Mouse (Mus musculus) hindbrain, embryonic 12.5 days (tissue): Measurements from ENCODE around the gene Urm1. TPM values are rescaled to one million over a fixed set of nuclear protein-coding genes. Genes with fewer than 3 reads are reported as not detected.

Experiments
- ATAC-seq: fragments of 200-750 bp; cut with Nextera tagmentation; 2 replicates; pipeline ENCODE4 v1.8.0; 2017; ENCODE audit warnings: moderate TSS enrichment; ENCODE audit not compliant: low FRiP score
- H3K27ac ChIP-seq: fragments of 300-500 bp; sonication (generic); 2 replicates; pipeline ENCODE4 v1.5.1; 2016; ENCODE audit warnings: mild to moderate bottlenecking
- H3K27me3 ChIP-seq: fragments of 300-500 bp; sonication (generic); 2 replicates; pipeline ENCODE4 v1.6.1; 2016; ENCODE audit warnings: mild to moderate bottlenecking
- H3K36me3 ChIP-seq: fragments of 300-500 bp; sonication (generic); 2 replicates; pipeline ENCODE4 v1.6.1; 2016; ENCODE audit warnings: mild to moderate bottlenecking
- H3K4me1 ChIP-seq: fragments of 300-500 bp; sonication (generic); 2 replicates; pipeline ENCODE4 v1.6.1; 2016
- H3K4me2 ChIP-seq: fragments of 300-500 bp; sonication (generic); replicated peaks from 2 replicates; pipeline ENCODE4 v1.6.1; 2016; ENCODE audit warnings: mild to moderate bottlenecking
- H3K4me3 ChIP-seq: fragments of 300-500 bp; sonication (generic); 2 replicates; pipeline ENCODE4 v1.5.1; 2016; ENCODE audit warnings: mild to moderate bottlenecking
- H3K9ac ChIP-seq: fragments of 300-500 bp; sonication (generic); 2 replicates; pipeline ENCODE4 v1.6.1; 2016; ENCODE audit warnings: mild to moderate bottlenecking, moderate library complexity
- H3K9me3 ChIP-seq: fragments of 300-500 bp; sonication (generic); replicated peaks from 2 replicates; pipeline ENCODE4 v1.6.1; 2016; ENCODE audit warnings: mild to moderate bottlenecking
- WGBS: fragments of 180-500 bp; shearing (Covaris S2); methylation state at CpG from one replicate; pipeline ENCODE4 v1.1.7; 2016; 5-methylcytosine and 5-hydroxymethylcytosine counted together
- polyA plus RNA-seq: library from polyadenylated mRNA; unstranded; fragments of >200 nt; fragmentation: Nextera tagmentation; extraction: Ambion mirVana; gene quantifications from 2 replicates; pipeline ENCODE4 v1.2.1, GENCODE M21; 2016

Urm1 gene
- polyA plus RNA-seq, 1 experiment from 2014 or later = 19.5 TPM

DNA sequence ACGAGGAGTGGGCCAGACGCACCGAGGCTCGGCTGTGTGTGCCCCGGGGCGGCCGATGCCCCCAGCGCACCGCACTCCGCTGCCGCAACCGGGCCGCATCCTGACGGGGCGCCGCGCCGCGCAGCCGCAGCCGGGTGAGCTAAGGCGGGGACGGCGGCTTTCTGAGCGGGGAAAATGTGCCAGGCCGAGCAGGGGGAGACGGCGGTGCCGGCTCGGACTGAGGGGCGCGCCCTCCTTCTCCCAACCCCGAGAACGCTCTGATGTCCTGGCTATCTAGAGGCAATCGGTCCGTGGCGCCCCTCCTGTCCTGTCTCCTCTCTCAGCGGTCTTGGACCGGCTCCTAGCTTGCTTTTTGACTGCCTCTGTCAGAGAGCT, 17.1 kb upstream of the Urm1 start:
- Histone ChIP-seq H3K4me1 (peaks cover 14% of the 10 kb centered on the region), H3K4me3 (peak overlapping the region; percentile 85), H3K27ac (peak overlapping the region; percentile 91), H3K4me2 (peak overlapping the region; percentile 70), H3K36me3 (peaks cover 38% of the 10 kb centered on the region), H3K9me3 (no peaks in the 10 kb centered on the region), H3K9ac (peak overlapping the region; percentile 93), H3K27me3 (peaks cover 3% of the 10 kb centered on the region; the same call in 1 of the 2 replicates)
- no peak for ATAC-seq
- 0% methylated on average over 36 of the region's 39 CpGs for WGBS

DNA sequence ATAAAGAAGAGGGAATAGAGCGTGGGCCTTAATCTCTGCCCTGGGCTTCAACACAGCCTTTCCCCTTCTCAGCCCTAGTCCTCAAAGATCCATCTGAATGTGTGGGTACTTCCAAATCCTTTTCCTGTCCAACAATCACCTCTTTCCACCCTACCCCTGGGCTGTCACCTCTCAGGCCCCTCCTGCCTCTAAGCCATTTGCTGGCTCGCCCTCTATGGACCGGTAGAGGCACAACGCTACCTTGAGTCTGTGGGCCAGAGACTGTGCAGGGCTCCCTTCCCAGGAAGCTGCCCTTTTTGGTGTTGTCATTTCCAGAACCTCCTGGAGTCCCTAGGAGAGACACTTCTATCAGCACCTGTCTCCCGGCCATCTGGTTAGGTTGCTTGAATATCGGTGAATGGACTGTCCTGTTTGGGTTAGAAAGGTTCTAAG, 16.5 kb upstream of the Urm1 start:
- peaks cover 14% of the 10 kb centered on the region for H3K4me1 ChIP-seq
- peak overlapping the region; percentile 93 for H3K9ac ChIP-seq
- H3K27ac ChIP-seq = peak overlapping the region; percentile 91
- H3K27me3 ChIP-seq = peaks cover 3% of the 10 kb centered on the region; the same call in 1 of the 2 replicates
- no peak for ATAC-seq
- peaks cover 44% of the 10 kb centered on the region for H3K36me3 ChIP-seq
- H3K9me3 ChIP-seq = no peaks in the 10 kb centered on the region
- whole genome bisulfite sequencing = 25% methylated on average over 6 of the region's 6 CpGs
- peak overlapping the region; percentile 85 for H3K4me3 ChIP-seq
- peak overlapping the region; percentile 70 for H3K4me2 ChIP-seq

- Histone ChIP-seq H3K4me1 (peaks cover 26% of the 10 kb centered on the region), H3K27me3 (no peaks in the 10 kb centered on the region), H3K4me2 (no peak overlapping the region), H3K9me3 (no peaks in the 10 kb centered on the region), H3K9ac (no peak overlapping the region), H3K36me3 (peaks cover 60% of the 10 kb centered on the region), H3K27ac (no peak overlapping the region), H3K4me3 (no peak overlapping the region)
- no peak for ATAC-seq
- 83% methylated on average over 11 of the region's 11 CpGs for WGBS
These were observed 4.0 kb upstream of the Urm1 start for GRCm38 (mm10) chr2:29815678-29816371.

- H3K27ac ChIP-seq = peak overlapping the region; percentile 64; the same call in 1 of the 2 replicates
- 34% methylated on average over 8 of the region's 8 CpGs for WGBS
- peak overlapping the region; percentile 24; the same call in 1 of the 2 replicates for H3K4me2 ChIP-seq
- H3K4me3 ChIP-seq = no peak overlapping the region
- no peaks in the 10 kb centered on the region for H3K27me3 ChIP-seq
- peaks cover 28% of the 10 kb centered on the region for H3K4me1 ChIP-seq
- ATAC-seq = peak; percentile 46
- H3K9ac ChIP-seq = no peak overlapping the region
- H3K9me3 ChIP-seq = no peaks in the 10 kb centered on the region
- peaks cover 42% of the 10 kb centered on the region for H3K36me3 ChIP-seq
These were observed 2.2 kb upstream of the Urm1 start for GRCm38 (mm10) chr2:29817426-29818232.

DNA sequence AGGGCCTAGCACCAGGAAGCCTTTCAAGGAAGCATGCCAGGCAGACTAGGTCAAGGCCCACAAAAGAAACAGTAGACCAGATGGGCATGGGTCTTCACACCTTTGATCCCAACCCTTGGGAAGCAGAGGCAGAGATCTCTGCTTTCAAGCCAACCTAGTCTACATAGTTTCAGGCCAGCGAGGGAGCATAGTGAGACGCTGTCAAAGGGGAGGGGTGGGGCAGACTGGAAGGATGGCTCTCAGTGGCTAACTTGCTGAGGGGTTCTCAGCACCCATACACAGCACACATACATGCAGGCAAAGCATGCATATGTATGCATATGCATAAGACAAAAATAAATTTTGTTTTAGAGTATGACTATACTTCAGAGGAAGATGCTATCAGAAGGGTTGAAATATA, 512 bp upstream of the Urm1 start:
- Histone ChIP-seq H3K4me1 (peaks cover 28% of the 10 kb centered on the region), H3K9me3 (no peaks in the 10 kb centered on the region), H3K4me3 (no peak overlapping the region), H3K27me3 (no peaks in the 10 kb centered on the region), H3K9ac (no peak overlapping the region), H3K36me3 (peaks cover 25% of the 10 kb centered on the region), H3K27ac (peak overlapping the region; percentile 96), H3K4me2 (peak overlapping the region; percentile 56)
- WGBS = 7% methylated on average over 2 of the region's 2 CpGs
- no peak for ATAC-seq

GRCm38 (mm10) chr2:29826318-29826925, 6.5 kb downstream of the Urm1 start:
- peak; percentile 58 for ATAC-seq
- peak overlapping the region; percentile 53 for H3K4me2 ChIP-seq
- no peaks in the 10 kb centered on the region for H3K27me3 ChIP-seq
- H3K27ac ChIP-seq = peak overlapping the region; percentile 98
- H3K9me3 ChIP-seq = no peaks in the 10 kb centered on the region
- peak overlapping the region; percentile 78 for H3K9ac ChIP-seq
- H3K4me1 ChIP-seq = peaks cover 13% of the 10 kb centered on the region
- H3K36me3 ChIP-seq = 0 out of 2 replicates have a peak, but pooled peaks cover 3% of the 10 kb centered on the region
- H3K4me3 ChIP-seq = peak overlapping the region; percentile 92
- 10% methylated on average over 11 of the region's 11 CpGs for WGBS

DNA sequence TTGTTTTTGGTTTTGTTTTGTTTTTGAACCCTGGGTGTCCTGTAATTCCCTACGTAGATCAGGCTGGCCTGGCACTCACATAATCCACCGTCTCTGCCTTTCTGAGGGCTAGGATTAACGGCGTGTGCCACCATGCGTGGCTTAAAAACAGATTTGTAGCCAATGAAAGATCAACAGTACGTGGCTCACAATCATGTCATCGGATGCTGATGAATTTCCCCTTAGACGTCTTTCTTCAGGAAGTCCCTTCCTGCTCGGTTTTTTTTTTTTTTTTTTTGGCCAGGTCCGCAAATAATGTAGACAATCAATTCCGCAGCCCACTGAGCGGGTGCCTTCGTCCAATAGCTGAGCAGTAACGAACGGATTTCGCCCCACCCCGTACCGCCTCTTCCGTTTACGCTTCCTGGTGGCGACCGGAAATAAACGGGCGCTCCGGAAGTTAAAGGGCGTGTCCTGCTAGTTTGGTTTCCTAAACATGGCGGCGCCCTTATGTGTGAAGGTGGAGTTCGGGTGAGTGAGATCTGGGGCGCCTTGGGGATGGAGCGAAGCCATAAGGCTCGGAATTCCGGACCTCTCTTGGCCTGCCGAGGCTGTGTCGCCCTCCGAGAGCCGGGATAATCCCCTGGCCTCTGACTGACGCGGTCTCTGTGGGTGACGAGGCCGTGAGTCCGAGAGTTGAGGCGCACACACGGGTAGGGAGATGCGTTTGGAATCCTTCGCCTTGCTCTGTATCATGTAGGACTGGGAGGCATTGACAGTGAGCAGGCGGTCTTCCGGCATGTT, 7.2 kb downstream of the Urm1 start:
- H3K27me3 ChIP-seq = no peaks in the 10 kb centered on the region
- H3K27ac ChIP-seq = peak overlapping the region; percentile 98
- under 1% methylated on average over 48 of the region's 48 CpGs for WGBS
- peaks cover 13% of the 10 kb centered on the region for H3K4me1 ChIP-seq
- peak; percentile 97 for ATAC-seq
- peak overlapping the region; percentile 94 for H3K4me2 ChIP-seq
- 0 out of 2 replicates have a peak, but pooled peaks cover 3% of the 10 kb centered on the region for H3K36me3 ChIP-seq
- peak overlapping the region; percentile 81 for H3K9ac ChIP-seq
- peak overlapping the region; percentile 92 for H3K4me3 ChIP-seq
- no peaks in the 10 kb centered on the region for H3K9me3 ChIP-seq

DNA sequence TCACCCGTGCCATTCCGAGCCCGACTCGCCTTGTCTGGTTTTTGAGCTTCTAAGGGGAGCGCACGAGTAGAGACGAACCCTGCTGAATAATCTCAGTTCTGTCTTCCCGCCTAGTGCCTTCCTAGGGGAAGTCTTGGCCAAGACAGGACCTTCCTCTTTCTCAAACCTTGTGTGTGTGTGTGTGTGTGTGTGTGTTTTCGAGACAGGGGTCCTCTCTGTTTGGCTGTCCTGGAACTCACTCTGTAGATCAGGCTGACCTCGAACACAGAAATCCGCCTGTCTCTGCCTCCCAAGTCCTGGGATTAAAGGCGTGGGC, 7.8 kb downstream of the Urm1 start:
- H3K27me3 ChIP-seq = no peaks in the 10 kb centered on the region
- 2% methylated on average over 12 of the region's 12 CpGs for WGBS
- peak overlapping the region; percentile 81 for H3K9ac ChIP-seq
- H3K4me3 ChIP-seq = peak overlapping the region; percentile 92
- H3K4me1 ChIP-seq = peaks cover 13% of the 10 kb centered on the region
- H3K4me2 ChIP-seq = peak overlapping the region; percentile 94
- H3K27ac ChIP-seq = peak overlapping the region; percentile 75
- no peak for ATAC-seq
- peaks cover 5% of the 10 kb centered on the region; the same call in 1 of the 2 replicates for H3K36me3 ChIP-seq
- H3K9me3 ChIP-seq = no peaks in the 10 kb centered on the region

DNA sequence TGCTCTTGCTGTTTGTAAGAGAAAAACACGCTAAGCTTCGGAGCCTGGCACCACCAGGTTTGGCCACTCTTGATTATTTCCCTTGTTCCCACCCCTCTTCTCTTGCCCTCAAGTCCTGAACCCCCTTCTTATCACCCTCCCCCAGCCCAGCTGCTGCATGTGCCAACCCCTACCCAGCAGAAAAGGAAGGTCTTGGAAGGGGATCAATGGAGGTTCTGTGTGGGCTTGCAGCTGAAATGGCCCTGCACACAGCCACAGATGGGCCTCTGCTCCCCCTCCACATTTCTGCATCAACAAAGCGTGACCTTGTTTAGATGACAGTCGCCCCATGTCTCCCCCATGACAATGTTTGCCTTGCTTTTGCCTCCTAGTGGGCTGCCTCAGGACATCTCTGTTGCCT, 11.2 kb downstream of the Urm1 start:
- Histone ChIP-seq H3K9me3 (no peaks in the 10 kb centered on the region), H3K4me3 (no peak overlapping the region), H3K36me3 (peaks cover 11% of the 10 kb centered on the region), H3K9ac (0 out of 2 replicates have a peak overlapping the region, but pooled peaks have one; percentile 18), H3K4me2 (no peak overlapping the region), H3K27me3 (no peaks in the 10 kb centered on the region), H3K4me1 (peaks cover 28% of the 10 kb centered on the region), H3K27ac (no peak overlapping the region)
- 93% methylated on average over 4 of the region's 4 CpGs for WGBS
- ATAC-seq = no peak

GRCm38 (mm10) chr2:29833796-29834195, 13.9 kb downstream of the Urm1 start:
- Histone ChIP-seq H3K27ac (no peak overlapping the region), H3K9me3 (no peaks in the 10 kb centered on the region), H3K4me2 (no peak overlapping the region), H3K27me3 (no peaks in the 10 kb centered on the region), H3K4me1 (peaks cover 31% of the 10 kb centered on the region), H3K9ac (no peak overlapping the region), H3K4me3 (no peak overlapping the region), H3K36me3 (peaks cover 11% of the 10 kb centered on the region)
- 91% methylated on average over 5 of the region's 5 CpGs for WGBS
- ATAC-seq = no peak

GRCm38 (mm10) chr2:29835391-29835899, 15.6 kb downstream of the Urm1 start:
- Histone ChIP-seq H3K27ac (peak overlapping the region; percentile 92), H3K4me2 (0 out of 2 replicates have a peak overlapping the region, but pooled peaks have one; percentile 13), H3K4me1 (peaks cover 48% of the 10 kb centered on the region), H3K9ac (no peak overlapping the region), H3K36me3 (peaks cover 8% of the 10 kb centered on the region), H3K9me3 (no peaks in the 10 kb centered on the region), H3K4me3 (no peak overlapping the region), H3K27me3 (no peaks in the 10 kb centered on the region)
- WGBS = 29% methylated on average over 2 of the region's 2 CpGs
- ATAC-seq = peak; percentile 60
